Mouse (Mus musculus): ENCODE data around the gene Klhl25. TPM values are rescaled to one million over a fixed set of nuclear protein-coding genes. Genes with fewer than 3 reads are reported as not detected.

Gene Klhl25
- polyA plus RNA-seq, 2 experiments = 7.9 to 8.9 TPM

GRCm38 (mm10) chr7:75851290-75851689, 3.2 kb downstream of the Klhl25 start:
- H3K27me3 ChIP-seq (ENCODE audit: control insufficient read depth, insufficient read depth, low read length) = no peaks in the 10 kb centered on the region
- no peak for DNase-seq (ENCODE audit: low read depth in 3 of 3, low spot score in 3 of 3)
- 87% methylated on average over 10 of the region's 10 CpGs for WGBS (ENCODE audit: insufficient replicate concordance)
- no peaks in the 10 kb centered on the region for H3K9me3 ChIP-seq (ENCODE audit: control insufficient read depth, low read length)
- H3K4me2 ChIP-seq (ENCODE audit: low read depth) = no peak overlapping the region
- no peak overlapping the region for H3K9ac ChIP-seq (replicated peaks)
- no peak overlapping the region for H3K4me3 ChIP-seq (ENCODE audit: insufficient read depth in 1 of 2, low read depth in 2 of 2, low read length in 2 of 2)
- H3K36me3 ChIP-seq (replicated peaks; ENCODE audit: control insufficient read depth, insufficient read depth, low read depth) = no peaks in the 10 kb centered on the region; the same call in 1 of the 2 replicates
- no peak for ATAC-seq (ENCODE audit: insufficient read depth)
- H3K27ac ChIP-seq = no peak overlapping the region
- H3K4me1 ChIP-seq (replicated peaks; ENCODE audit: control insufficient read depth in 2 of 2, insufficient read depth in 2 of 2, low read length in 1 of 2) = peaks cover 15 to 40% of the 10 kb centered on the region in 2 experiments
- TF ChIP-seq CTCF (IDR thresholded peaks at IDR 0.05; ENCODE audit: low read depth) (no peak), EP300 (IDR thresholded peaks at IDR 0.05; ENCODE audit: low read depth) (no peak)

- WGBS (ENCODE audit: insufficient replicate concordance) = 65% methylated on average over 4 of the region's 4 CpGs
- H3K9ac ChIP-seq (replicated peaks) = no peak overlapping the region
- H3K4me3 ChIP-seq (ENCODE audit: insufficient read depth in 1 of 2, low read depth in 2 of 2, low read length in 2 of 2) = no peak overlapping the region
- peaks cover 14 to 37% of the 10 kb centered on the region in 2 experiments for H3K4me1 ChIP-seq (replicated peaks; ENCODE audit: control insufficient read depth in 2 of 2, insufficient read depth in 2 of 2, low read length in 1 of 2)
- H3K9me3 ChIP-seq (ENCODE audit: control insufficient read depth, low read length) = no peaks in the 10 kb centered on the region
- H3K4me2 ChIP-seq (ENCODE audit: low read depth) = no peak overlapping the region
- H3K27ac ChIP-seq = no peak overlapping the region
- no peak for DNase-seq (ENCODE audit: low read depth in 3 of 3, low spot score in 3 of 3)
- TF ChIP-seq EP300 (IDR thresholded peaks at IDR 0.05; ENCODE audit: low read depth) = no peak
- no peak for TF ChIP-seq CTCF (IDR thresholded peaks at IDR 0.05; ENCODE audit: low read depth)
- H3K36me3 ChIP-seq (replicated peaks; ENCODE audit: control insufficient read depth, insufficient read depth, low read depth) = no peaks in the 10 kb centered on the region; the same call in 1 of the 2 replicates
- no peaks in the 10 kb centered on the region for H3K27me3 ChIP-seq (ENCODE audit: control insufficient read depth, insufficient read depth, low read length)
- ATAC-seq (ENCODE audit: insufficient read depth) = no peak
Observed at GRCm38 (mm10) chr7:75852363-75852762, 4.3 kb downstream of the Klhl25 start.

DNA sequence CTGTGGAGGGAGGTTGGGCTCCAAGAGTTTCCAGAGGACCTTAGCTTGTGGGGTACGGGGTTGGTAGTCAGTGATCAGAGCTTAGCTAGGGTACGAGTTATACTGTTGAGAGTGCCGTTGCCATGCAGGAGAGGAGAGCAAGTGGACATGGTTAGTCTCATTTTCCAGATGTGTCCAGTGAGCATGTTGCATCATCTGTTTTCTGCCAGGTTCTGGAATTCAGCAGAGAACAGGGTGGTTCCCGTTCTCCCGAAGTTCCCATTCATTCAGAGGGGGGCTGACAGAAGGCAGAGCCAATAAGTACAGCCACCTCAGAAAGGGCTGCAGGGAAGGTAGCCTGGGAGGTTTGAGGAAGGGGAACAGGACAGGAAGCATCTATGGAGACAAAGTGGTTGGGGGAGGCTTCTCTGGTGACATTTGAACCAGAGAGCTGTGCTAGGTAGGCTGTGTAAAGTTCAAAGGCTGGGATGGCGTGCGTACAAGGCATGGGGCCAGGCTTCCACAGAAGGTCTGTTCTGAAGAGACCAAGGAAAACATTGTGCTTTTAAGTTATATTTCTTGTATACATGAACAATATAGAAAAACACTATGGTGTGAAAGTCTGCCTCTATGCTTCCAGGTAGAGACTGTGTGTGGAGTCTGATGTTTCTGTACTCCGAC, 5.2 kb downstream of the Klhl25 start:
- no peak for TF ChIP-seq CTCF (IDR thresholded peaks at IDR 0.05; ENCODE audit: low read depth)
- no peak for TF ChIP-seq EP300 (IDR thresholded peaks at IDR 0.05; ENCODE audit: low read depth)
- H3K9me3 ChIP-seq (ENCODE audit: control insufficient read depth, low read length) = no peaks in the 10 kb centered on the region
- H3K9ac ChIP-seq (replicated peaks) = no peak overlapping the region
- ATAC-seq (ENCODE audit: insufficient read depth) (no peak), DNase-seq (ENCODE audit: low read depth in 3 of 3, low spot score in 3 of 3) (no peak)
- H3K36me3 ChIP-seq (replicated peaks; ENCODE audit: control insufficient read depth, insufficient read depth, low read depth) = no peaks in the 10 kb centered on the region; the same call in 1 of the 2 replicates
- no peak overlapping the region for H3K27ac ChIP-seq
- WGBS (ENCODE audit: insufficient replicate concordance) = 82% methylated on average over 8 of the region's 8 CpGs
- H3K4me3 ChIP-seq (ENCODE audit: insufficient read depth in 1 of 2, low read depth in 2 of 2, low read length in 2 of 2) = no peak overlapping the region
- no peak overlapping the region for H3K4me2 ChIP-seq (ENCODE audit: low read depth)
- peaks cover 9 to 35% of the 10 kb centered on the region in 2 experiments for H3K4me1 ChIP-seq (replicated peaks; ENCODE audit: control insufficient read depth in 2 of 2, insufficient read depth in 2 of 2, low read length in 1 of 2)
- no peaks in the 10 kb centered on the region for H3K27me3 ChIP-seq (ENCODE audit: control insufficient read depth, insufficient read depth, low read length)

GRCm38 (mm10) chr7:75854231-75854925, 6.3 kb downstream of the Klhl25 start:
- no peak overlapping the region for H3K27ac ChIP-seq
- no peaks in the 10 kb centered on the region for H3K27me3 ChIP-seq (ENCODE audit: control insufficient read depth, insufficient read depth, low read length)
- no peaks in the 10 kb centered on the region for H3K9me3 ChIP-seq (ENCODE audit: control insufficient read depth, low read length)
- no peak overlapping the region for H3K9ac ChIP-seq (replicated peaks)
- DNase-seq (ENCODE audit: low read depth in 3 of 3, low spot score in 3 of 3) (no peak), ATAC-seq (ENCODE audit: insufficient read depth) (no peak)
- no peak overlapping the region for H3K4me2 ChIP-seq (ENCODE audit: low read depth)
- TF ChIP-seq CTCF (IDR thresholded peaks at IDR 0.05; ENCODE audit: low read depth) (no peak), EP300 (IDR thresholded peaks at IDR 0.05; ENCODE audit: low read depth) (no peak)
- H3K36me3 ChIP-seq (replicated peaks; ENCODE audit: control insufficient read depth, insufficient read depth, low read depth) = no peaks in the 10 kb centered on the region; the same call in 1 of the 2 replicates
- WGBS (ENCODE audit: insufficient replicate concordance) = 63% methylated on average over 6 of the region's 6 CpGs
- H3K4me3 ChIP-seq (ENCODE audit: insufficient read depth in 1 of 2, low read depth in 2 of 2, low read length in 2 of 2) = no peak overlapping the region
- peaks cover 4 to 31% of the 10 kb centered on the region in 2 experiments for H3K4me1 ChIP-seq (replicated peaks; ENCODE audit: control insufficient read depth in 2 of 2, insufficient read depth in 2 of 2, low read length in 1 of 2)

DNA sequence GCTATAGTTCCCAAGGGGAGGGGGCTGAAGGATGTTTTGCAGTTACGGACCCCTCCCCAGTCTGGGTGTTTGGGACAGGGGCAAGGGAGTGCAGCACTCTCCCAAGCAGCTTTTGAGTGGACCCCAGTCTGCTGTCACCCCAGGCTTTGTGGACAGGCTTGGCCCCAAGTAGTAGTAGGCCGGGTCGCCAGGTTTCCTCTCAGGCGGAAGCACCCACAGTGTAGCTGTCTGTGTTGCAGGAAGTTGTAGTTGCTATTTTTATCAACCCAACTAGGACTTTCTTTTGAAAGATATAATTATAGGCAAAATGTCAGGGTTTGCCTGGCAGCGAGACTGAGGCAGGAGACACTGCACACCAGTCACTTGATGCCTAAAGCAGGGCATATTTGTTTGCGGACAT, 6.9 kb downstream of the Klhl25 start:
- 48% methylated on average over 6 of the region's 6 CpGs for WGBS (ENCODE audit: insufficient replicate concordance)
- Histone ChIP-seq H3K27ac (no peak overlapping the region), H3K4me2 (ENCODE audit: low read depth) (no peak overlapping the region), H3K4me3 (ENCODE audit: insufficient read depth in 1 of 2, low read depth in 2 of 2, low read length in 2 of 2) (no peak overlapping the region), H3K36me3 (replicated peaks; ENCODE audit: control insufficient read depth, insufficient read depth, low read depth) (no peaks in the 10 kb centered on the region; the same call in 1 of the 2 replicates), H3K9me3 (ENCODE audit: control insufficient read depth, low read length) (no peaks in the 10 kb centered on the region), H3K9ac (replicated peaks) (0 out of 2 replicates have a peak overlapping the region, but pooled peaks have one; percentile 3), H3K27me3 (ENCODE audit: control insufficient read depth, insufficient read depth, low read length) (no peaks in the 10 kb centered on the region), H3K4me1 (replicated peaks; ENCODE audit: control insufficient read depth in 2 of 2, insufficient read depth in 2 of 2, low read length in 1 of 2) (peaks cover 0 to 26% of the 10 kb centered on the region in 2 experiments; a peak in 2 of 4 replicates)
- ATAC-seq (ENCODE audit: insufficient read depth) (no peak), DNase-seq (ENCODE audit: low read depth in 3 of 3, low spot score in 3 of 3) (no peak)
- TF ChIP-seq EP300 (IDR thresholded peaks at IDR 0.05; ENCODE audit: low read depth) (no peak), CTCF (IDR thresholded peaks at IDR 0.05; ENCODE audit: low read depth) (no peak)
